ENCODE assay signal across 12 mouse cellular contexts in the genomic region with DNA sequence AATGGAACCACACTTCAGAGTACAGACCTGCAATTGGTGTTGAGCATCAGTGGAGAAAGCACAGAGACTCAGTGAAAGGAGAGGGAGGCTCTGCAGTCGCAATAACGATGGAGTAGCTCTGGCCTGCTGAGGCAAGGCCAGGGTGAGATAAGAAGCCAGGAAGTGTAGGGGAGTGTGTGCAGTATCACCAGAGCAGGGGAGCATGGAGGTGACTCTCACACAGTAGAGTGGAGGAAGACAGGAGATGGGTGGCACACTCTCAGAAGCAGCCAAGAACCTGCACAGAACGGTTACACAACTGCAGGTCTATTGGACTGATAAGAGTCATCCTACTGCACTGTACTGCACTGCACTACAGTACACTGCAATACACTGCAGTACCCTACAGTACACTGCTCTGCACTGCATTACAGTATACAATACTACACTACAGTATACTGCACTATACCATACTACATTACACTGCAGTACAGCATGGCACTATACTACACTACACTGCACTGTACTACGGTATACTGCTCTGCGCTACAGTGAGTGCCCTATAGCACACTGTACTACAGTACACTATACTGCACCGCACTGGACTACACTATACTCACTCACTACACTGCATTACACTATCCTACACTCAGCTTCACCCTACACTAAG. TPM values are rescaled to one million over a fixed set of nuclear protein-coding genes. Genes with fewer than 3 reads are reported as not detected.
DNase-seq lines count a peak whose midpoint lies in the region; ATAC-seq and TF ChIP-seq lines count a peak whose summit lies in the region.
"Had no signal": no experiment of that assay in that cellular context is flagged by ENCODE, and none has a peak within 500 bp of the region (broad histone marks: within the 10 kb centered on the region; RNA-seq: fewer than 3 reads in every experiment).

No protein-coding gene starts in this region.

- no peak overlapping the region for H3K4me3 ChIP-seq in hindbrain, postnatal 0 days (ENCODE audit: low read length)
- H3K4me3 ChIP-seq in hindbrain, embryonic 11.5 days (ENCODE audit: low read depth, low read length) = no peak overlapping the region
- H3K4me3 ChIP-seq in liver, postnatal 0 days (ENCODE audit: low read depth, low read length) = no peak overlapping the region
- H3K4me3 ChIP-seq: gastrocnemius, adult 2 months; neural tube, embryonic 13.5 days had no signal

- no peaks in the 10 kb centered on the region for H3K36me3 ChIP-seq in hindbrain, postnatal 0 days (ENCODE audit: insufficient read depth, low read length)
- H3K36me3 ChIP-seq in hindbrain, embryonic 11.5 days (ENCODE audit: control insufficient read depth, insufficient read depth, low read length) = no peaks in the 10 kb centered on the region
- no peaks in the 10 kb centered on the region for H3K36me3 ChIP-seq in liver, postnatal 0 days (replicated peaks; ENCODE audit: insufficient read depth, low read length)
- H3K36me3 ChIP-seq: neural tube, embryonic 13.5 days had no signal

- no peaks in the 10 kb centered on the region for H3K9me3 ChIP-seq in hindbrain, postnatal 0 days (ENCODE audit: low read length)
- no peaks in the 10 kb centered on the region for H3K9me3 ChIP-seq in hindbrain, embryonic 11.5 days (ENCODE audit: control insufficient read depth, low read length)
- no peaks in the 10 kb centered on the region for H3K9me3 ChIP-seq in liver, postnatal 0 days (ENCODE audit: low read length)
- H3K9me3 ChIP-seq: neural tube, embryonic 13.5 days had no signal

- TF ChIP-seq CTCF in hindbrain, postnatal 0 days (IDR thresholded peaks at IDR 0.05; ENCODE audit: low read depth) = no peak
- TF ChIP-seq CTCF in liver, postnatal 0 days (IDR thresholded peaks at IDR 0.05; ENCODE audit: low read depth) = no peak

- peak; percentile 70 for ATAC-seq in hindbrain, postnatal 0 days
- ATAC-seq in hindbrain, embryonic 11.5 days (ENCODE audit: low FRiP score) = no peak
- ATAC-seq in liver, postnatal 0 days = peak; percentile 55

- no peak overlapping the region for H3K9ac ChIP-seq in hindbrain, postnatal 0 days (replicated peaks; ENCODE audit: low read length)
- H3K9ac ChIP-seq in hindbrain, embryonic 11.5 days (ENCODE audit: low read depth, low read length) = no peak overlapping the region
- no peak overlapping the region for H3K9ac ChIP-seq in liver, postnatal 0 days (replicated peaks)
- H3K9ac ChIP-seq: neural tube, embryonic 13.5 days had no signal

- no peak for TF ChIP-seq EP300 in liver, postnatal 0 days (IDR thresholded peaks at IDR 0.05; ENCODE audit: low read depth)

- no peak overlapping the region for H3K4me2 ChIP-seq in hindbrain, postnatal 0 days (ENCODE audit: low read depth, low read length)
- no peak overlapping the region for H3K4me2 ChIP-seq in hindbrain, embryonic 11.5 days (replicated peaks; ENCODE audit: low read depth, low read length)
- no peak overlapping the region for H3K4me2 ChIP-seq in liver, postnatal 0 days (ENCODE audit: low read depth, low read length)
- H3K4me2 ChIP-seq: neural tube, embryonic 13.5 days had no signal

- no peak overlapping the region for H3K27ac ChIP-seq in hindbrain, postnatal 0 days
- no peak overlapping the region for H3K27ac ChIP-seq in hindbrain, embryonic 11.5 days (ENCODE audit: low read depth, low read length)
- no peak overlapping the region for H3K27ac ChIP-seq in liver, postnatal 0 days (ENCODE audit: low read depth)
- H3K27ac ChIP-seq: gastrocnemius, adult 2 months; macrophage; neural tube, embryonic 13.5 days had no signal

- H3K27me3 ChIP-seq in hindbrain, postnatal 0 days (ENCODE audit: insufficient read depth, low read length) = no peaks in the 10 kb centered on the region
- H3K27me3 ChIP-seq in hindbrain, embryonic 11.5 days (ENCODE audit: control insufficient read depth, insufficient read depth, low read length) = no peaks in the 10 kb centered on the region
- H3K27me3 ChIP-seq in liver, postnatal 0 days (ENCODE audit: insufficient read depth, low read length) = no peaks in the 10 kb centered on the region
- H3K27me3 ChIP-seq: neural tube, embryonic 13.5 days had no signal

- no peak for DNase-seq in hindbrain, postnatal 0 days (ENCODE audit: low spot score)
- no peak for DNase-seq in hindbrain, embryonic 11.5 days (ENCODE audit: low spot score)
- DNase-seq in thymus, postnatal 25 days = peak; percentile 30
- no peak for DNase-seq in thymus, postnatal 10 days (ENCODE audit: low spot score in 2 of 2)
- DNase-seq in liver, postnatal 0 days = no peak
- no peak for DNase-seq in adrenal gland, adult 8-10 months
- DNase-seq in layer of hippocampus, adult 9-11 months = no peak
- DNase-seq: cerebellum, adult 11 months; gastrocnemius, adult 2 months; kidney, adult 11 months had no signal

- 90% methylated on average over 6 of the region's 6 CpGs for WGBS in hindbrain, postnatal 0 days
- 87% methylated on average over 6 of the region's 6 CpGs for WGBS in hindbrain, embryonic 11.5 days
- WGBS in liver, postnatal 0 days (ENCODE audit: insufficient replicate concordance) = 57% methylated on average over 6 of the region's 6 CpGs

- H3K4me1 ChIP-seq in hindbrain, postnatal 0 days (ENCODE audit: insufficient read depth, low read length) = no peaks in the 10 kb centered on the region
- H3K4me1 ChIP-seq in hindbrain, embryonic 11.5 days (replicated peaks; ENCODE audit: control insufficient read depth, insufficient read depth, low read length) = no peaks in the 10 kb centered on the region
- no peaks in the 10 kb centered on the region for H3K4me1 ChIP-seq in liver, postnatal 0 days (ENCODE audit: insufficient read depth)
- H3K4me1 ChIP-seq: neural tube, embryonic 13.5 days had no signal

RNA-seq across cellular contexts. Expression of a gene that starts 13.2 kb away (rescaled TPM):
- 37.8 and 46.3 TPM in 2 replicates for total RNA-seq in hindbrain, postnatal 0 days (2014; rRNA removed)
- 63.4 and 64.4 TPM in 2 replicates for polyA plus RNA-seq in hindbrain, postnatal 0 days (2015; fragmentation: Nextera tagmentation; extraction: Ambion mirVana)
- 34.5 and 39.4 TPM in 2 replicates for polyA plus RNA-seq in hindbrain, embryonic 11.5 days (2014; fragmentation: Nextera tagmentation; extraction: Ambion mirVana)
- polyA plus RNA-seq in liver, postnatal 0 days (2015; fragmentation: Nextera tagmentation; extraction: Ambion mirVana) = 7.3 and 7.7 TPM in 2 replicates
- total RNA-seq in adrenal gland, adult 8-10 months (2022) = 10 to 100 TPM; 46.9 to 67.5 (median 53.0) TPM

RNA-seq across cellular contexts. Expression of a gene that starts 42.9 kb away (rescaled TPM):
- 26.5 and 35.8 TPM in 2 replicates for total RNA-seq in hindbrain, postnatal 0 days (2014; rRNA removed)
- polyA plus RNA-seq in hindbrain, postnatal 0 days (2015; fragmentation: Nextera tagmentation; extraction: Ambion mirVana) = 23.3 and 25.6 TPM in 2 replicates
- 35.9 and 37.8 TPM in 2 replicates for polyA plus RNA-seq in hindbrain, embryonic 11.5 days (2014; fragmentation: Nextera tagmentation; extraction: Ambion mirVana)
- polyA plus RNA-seq in liver, postnatal 0 days (2015; fragmentation: Nextera tagmentation; extraction: Ambion mirVana) = 24.1 and 29.0 TPM in 2 replicates
- 1 to 10 TPM; 4.6 to 9.3 (median 7.7) TPM for total RNA-seq in adrenal gland, adult 8-10 months (2022)

RNA-seq across cellular contexts. Expression of a gene that starts 50.0 kb away (rescaled TPM):
- 0.79 and 2.1 TPM in 2 replicates for total RNA-seq in hindbrain, postnatal 0 days (2014; rRNA removed)
- polyA plus RNA-seq in hindbrain, postnatal 0 days (2015; fragmentation: Nextera tagmentation; extraction: Ambion mirVana) = 0.29 and 0.39 TPM in 2 replicates
- 1.0 TPM in 1 of 2 replicates, not detected in the other for polyA plus RNA-seq in hindbrain, embryonic 11.5 days (2014; fragmentation: Nextera tagmentation; extraction: Ambion mirVana)
- polyA plus RNA-seq in liver, postnatal 0 days (2015; fragmentation: Nextera tagmentation; extraction: Ambion mirVana) = 0.11 and 0.28 TPM in 2 replicates
- total RNA-seq in adrenal gland, adult 8-10 months (2022) = under 1 TPM in 1 of 4 experiments, not detected in 3; 0.23 TPM
- polyA plus RNA-seq: macrophage had no signal

RNA-seq across cellular contexts. Expression of a gene that starts 50.0 kb away (rescaled TPM):
- 37.8 and 44.9 TPM in 2 replicates for total RNA-seq in hindbrain, postnatal 0 days (2014; rRNA removed)
- polyA plus RNA-seq in hindbrain, postnatal 0 days (2015; fragmentation: Nextera tagmentation; extraction: Ambion mirVana) = 12.9 and 14.8 TPM in 2 replicates
- polyA plus RNA-seq in hindbrain, embryonic 11.5 days (2014; fragmentation: Nextera tagmentation; extraction: Ambion mirVana) = 0.60 and 1.7 TPM in 2 replicates
- polyA plus RNA-seq in liver, postnatal 0 days (2015; fragmentation: Nextera tagmentation; extraction: Ambion mirVana) = not detected in 2 replicates
- 1 to 10 TPM; 3.0 to 8.9 (median 4.8) TPM for total RNA-seq in adrenal gland, adult 8-10 months (2022)
- polyA plus RNA-seq: macrophage had no signal
